Mouse (Mus musculus) E14TG2a.4 (cell line): Measurements from ENCODE around the gene Rhno1.

Experiments
- CTCF ChIP-seq: conservative IDR thresholded peaks from 2 replicates; pipeline ENCODE4 v1.5.1; 2014; ENCODE audit warnings: low read length
- NANOG ChIP-seq: IDR thresholded peaks from 2 replicates; pipeline ENCODE4 v1.6.1; 2014; ENCODE audit warnings: borderline replicate concordance, low read length, mixed read lengths
- POU5F1 ChIP-seq: IDR thresholded peaks from 2 replicates; pipeline ENCODE4 v1.6.1; 2014; ENCODE audit warnings: low read length, borderline replicate concordance

DNA sequence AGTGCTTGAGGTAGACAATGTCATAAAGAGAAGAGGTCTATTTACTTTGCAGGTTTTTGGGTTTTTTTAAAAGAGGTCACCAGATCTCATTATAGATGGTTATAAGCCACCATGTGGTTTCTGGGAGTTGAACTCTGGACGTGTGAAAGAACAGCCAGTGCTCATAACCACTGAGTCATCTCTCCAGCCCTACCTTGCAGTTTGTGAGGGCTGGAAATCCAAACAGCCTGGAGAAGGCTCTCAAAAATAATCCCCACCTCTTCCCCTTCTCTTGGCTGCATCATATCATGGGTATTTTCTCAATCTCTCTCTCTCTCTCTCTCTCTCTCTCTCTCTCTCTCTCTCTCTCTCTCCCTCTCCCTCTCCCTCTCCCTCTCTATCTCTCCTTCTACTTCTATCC is 28.0 kb upstream of the Rhno1 start:
- TF ChIP-seq CTCF = no peak
- TF ChIP-seq NANOG = no peak
- TF ChIP-seq POU5F1 = no peak
